Mouse (Mus musculus) naive thymus-derived CD4-positive, alpha-beta T cell, adult 5 months (primary cell): ENCODE data around the gene Krtap5-2. TPM values are rescaled to one million over a fixed set of nuclear protein-coding genes. Genes with fewer than 3 reads are reported as not detected.

ENCODE experiments used
- polyA plus RNA-seq: library from polyadenylated mRNA; unstranded; fragments of 100-300 nt; shearing (Covaris generic); gene quantifications from one replicate; pipeline ENCODE4 v1.2.1, GENCODE M21; 2017

Gene Krtap5-2
- not detected for polyA plus RNA-seq

GRCm38 (mm10) chr7:142175905-142176304 lies at the start of gene Krtap5-2:
TSS of gene Krtap5-2 (minus strand) at chr7:142176005.

GRCm38 (mm10) chr7:142211559-142211958 lies 35.8 kb upstream of the Krtap5-2 start, which contains the start of gene Gm7579:
TSS of gene Gm7579 (plus strand) at chr7:142211859.

GRCm38 (mm10) chr7:142201064-142201463 lies 25.3 kb upstream of the Krtap5-2 start, which contains the start of gene Krtap5-3:
TSS of gene Krtap5-3 (plus strand) at chr7:142201364.

GRCm38 (mm10) chr7:142190289-142190688 lies 14.5 kb upstream of the Krtap5-2 start, which contains the start of gene Gm10153:
TSS of gene Gm10153 (minus strand) at chr7:142190389.

GRCm38 (mm10) chr7:142165639-142166038 lies 10.2 kb downstream of the Krtap5-2 start, which contains the start of gene Gm4553:
TSS of gene Gm4553 (minus strand) at chr7:142165739.

GRCm38 (mm10) chr7:142157013-142157412 lies 18.8 kb downstream of the Krtap5-2 start, which contains the start of gene Gm29735:
TSS of gene Gm29735 (minus strand) at chr7:142157113.

GRCm38 (mm10) chr7:142144507-142144906 lies 31.3 kb downstream of the Krtap5-2 start, which contains the start of gene Gm45337:
TSS of gene Gm45337 (minus strand) at chr7:142144607.

GRCm38 (mm10) chr7:142135934-142136333 lies 39.9 kb downstream of the Krtap5-2 start, which contains the start of gene Gm39115:
TSS of gene Gm39115 (minus strand) at chr7:142136034.

Other genes starting within 250 kb of the Krtap5-2 start
- gene Brsk2, start 226.3 kb downstream of the Krtap5-2 start, polyA plus RNA-seq = 0.88 TPM
- 154 TPM for gene Mob2, start 114.9 kb downstream of the Krtap5-2 start, polyA plus RNA-seq
- gene Dusp8, start 80.2 kb downstream of the Krtap5-2 start, polyA plus RNA-seq = 5.1 TPM
- gene Gm45618, start 55.3 kb downstream of the Krtap5-2 start, polyA plus RNA-seq = not detected
- gene Gm39115, start 40.0 kb downstream of the Krtap5-2 start, polyA plus RNA-seq = not detected
- gene Gm45337, start 31.4 kb downstream of the Krtap5-2 start, polyA plus RNA-seq = not detected
- gene Gm29735, start 18.9 kb downstream of the Krtap5-2 start, polyA plus RNA-seq = not detected
- not detected for gene Gm4553, start 10.3 kb downstream of the Krtap5-2 start, polyA plus RNA-seq
- gene Gm10153, start 14.4 kb upstream of the Krtap5-2 start, polyA plus RNA-seq = not detected
- not detected for gene Krtap5-3, start 25.4 kb upstream of the Krtap5-2 start, polyA plus RNA-seq
- not detected for gene Gm7579, start 35.9 kb upstream of the Krtap5-2 start, polyA plus RNA-seq
- not detected for gene Krtap5-5, start 54.0 kb upstream of the Krtap5-2 start, polyA plus RNA-seq
- gene Gm40460, start 65.1 kb upstream of the Krtap5-2 start, polyA plus RNA-seq = not detected
- not detected for gene Gm2431, start 82.3 kb upstream of the Krtap5-2 start, polyA plus RNA-seq
- gene Gm4559, start 98.4 kb upstream of the Krtap5-2 start, polyA plus RNA-seq = not detected
- gene Krtap5-1, start 121.1 kb upstream of the Krtap5-2 start, polyA plus RNA-seq = not detected
- gene Krtap5-4, start 127.5 kb upstream of the Krtap5-2 start, polyA plus RNA-seq = not detected
- 3.5 TPM for gene Ifitm10, start 197.7 kb upstream of the Krtap5-2 start, polyA plus RNA-seq
- 4.7 TPM for gene Gm49369, start 206.7 kb upstream of the Krtap5-2 start, polyA plus RNA-seq
- 251 TPM for gene Ctsd, start 212.0 kb upstream of the Krtap5-2 start, polyA plus RNA-seq